Mouse (Mus musculus): Measurements from ENCODE around the gene Cdk17. TPM values are rescaled to one million over a fixed set of nuclear protein-coding genes. Genes with fewer than 3 reads are reported as not detected.

Gene Cdk17
- polyA plus RNA-seq, 1 experiment from 2014 or later = 15.2 TPM

DNA sequence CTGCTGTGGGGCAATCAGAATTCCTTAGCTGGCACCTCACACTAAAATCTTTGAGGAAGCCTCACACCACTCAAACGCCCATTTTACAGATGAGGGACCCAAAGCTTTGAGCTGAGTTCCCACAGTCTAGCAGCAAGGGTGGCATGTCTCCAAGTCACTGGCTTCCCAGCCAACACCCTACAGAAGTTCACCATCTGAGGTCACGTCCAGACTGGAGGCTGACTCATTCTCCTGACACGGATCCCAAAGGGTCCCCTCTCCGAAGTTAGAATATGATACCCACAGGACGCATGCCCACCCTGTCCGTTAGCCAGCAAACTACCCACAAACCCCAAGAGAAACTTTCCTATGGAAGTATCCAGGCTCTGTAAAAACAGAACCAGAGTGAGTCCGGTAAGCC lies 111.2 kb downstream of the Cdk17 start:
- WGBS = 65% methylated on average over 7 of the region's 7 CpGs
- peak overlapping the region; percentile 57; the same call in 1 of the 2 replicates for H3K27ac ChIP-seq
- H3K4me2 ChIP-seq = no peak overlapping the region
- no peaks in the 10 kb centered on the region for H3K27me3 ChIP-seq
- no peaks in the 10 kb centered on the region for H3K36me3 ChIP-seq
- no peak overlapping the region for H3K4me3 ChIP-seq
- ATAC-seq (ENCODE audit: insufficient number of reproducible peaks, low FRiP score, low TSS enrichment, low read depth) = no peak
- no peak overlapping the region for H3K9ac ChIP-seq
- H3K4me1 ChIP-seq = peaks cover 61% of the 10 kb centered on the region
- no peaks in the 10 kb centered on the region for H3K9me3 ChIP-seq

DNA sequence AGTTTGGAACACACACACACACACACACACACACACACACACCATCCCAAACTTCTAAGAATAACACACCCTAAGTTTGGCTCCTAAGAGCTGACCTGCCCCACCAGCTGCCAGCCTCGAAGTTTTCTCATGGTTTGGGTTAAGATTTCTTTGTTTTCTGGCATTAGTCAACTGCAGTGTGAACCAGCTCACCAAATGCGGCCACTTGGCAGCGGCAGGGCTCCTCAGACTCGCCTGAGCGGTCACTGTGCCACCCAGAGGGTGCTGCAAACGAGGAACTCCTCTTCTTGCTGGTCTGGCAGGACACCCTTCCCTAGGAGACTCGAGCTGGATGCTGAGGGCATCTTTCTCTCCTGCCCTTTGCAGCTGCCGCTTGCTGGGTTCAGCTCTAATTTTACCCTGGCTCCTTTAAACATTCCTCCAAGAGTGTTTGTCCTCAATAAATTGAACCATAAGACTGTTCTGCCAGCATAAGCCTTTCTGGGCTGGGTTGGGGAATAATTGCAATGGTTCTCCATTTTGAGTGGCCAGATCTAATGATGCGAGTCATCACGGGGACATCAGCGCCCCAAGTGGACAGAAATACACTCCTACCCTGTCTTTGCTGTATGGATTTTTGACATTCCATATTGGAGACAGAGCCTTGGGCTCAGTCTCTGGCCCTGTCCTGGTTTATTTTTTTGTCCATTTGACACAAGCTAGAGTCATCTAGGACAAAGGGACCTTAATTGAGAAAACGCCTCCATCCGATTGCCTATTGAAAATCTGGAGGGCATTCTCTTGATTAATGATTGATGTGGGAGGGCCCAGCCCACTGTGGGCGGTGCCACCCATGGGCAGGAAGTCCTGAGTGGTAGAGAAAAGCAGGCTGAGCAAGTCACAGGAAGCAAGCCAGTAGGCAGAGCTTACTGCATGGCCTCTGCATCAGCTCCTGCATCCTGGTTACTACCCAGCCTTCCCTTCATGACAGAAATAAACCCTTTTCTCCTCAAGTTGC lies 112.6 kb downstream of the Cdk17 start:
- Histone ChIP-seq H3K36me3 (0 out of 2 replicates have a peak, but pooled peaks cover 4% of the 10 kb centered on the region), H3K4me2 (no peak overlapping the region), H3K9me3 (no peaks in the 10 kb centered on the region), H3K27ac (peak overlapping the region; percentile 50; the same call in 1 of the 2 replicates), H3K9ac (no peak overlapping the region), H3K4me3 (no peak overlapping the region), H3K4me1 (peaks cover 71% of the 10 kb centered on the region), H3K27me3 (no peaks in the 10 kb centered on the region)
- no peak for ATAC-seq (ENCODE audit: insufficient number of reproducible peaks, low FRiP score, low TSS enrichment, low read depth)
- 73% methylated on average over 14 of the region's 14 CpGs for WGBS

DNA sequence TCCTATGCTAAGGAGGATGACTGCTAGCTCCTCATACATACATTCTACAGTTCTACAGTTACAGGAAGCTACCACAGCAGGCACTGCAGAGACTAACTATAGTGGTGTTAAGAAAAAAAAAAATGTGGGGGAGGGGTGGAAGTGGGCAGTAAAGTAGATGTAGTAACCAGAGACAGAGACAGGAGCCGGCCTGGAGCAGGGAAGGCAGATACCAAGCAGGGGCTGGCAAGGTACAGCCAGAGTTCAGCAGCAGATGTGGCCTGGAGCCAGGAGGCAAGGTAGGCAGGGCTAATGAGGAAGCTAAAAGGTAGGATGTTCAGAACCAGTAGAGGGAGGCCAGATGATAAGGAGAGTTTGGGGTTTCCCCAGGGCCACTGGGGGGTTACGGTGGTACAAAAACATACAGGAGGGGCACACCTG lies 113.6 kb downstream of the Cdk17 start:
- WGBS = 35% methylated on average over 2 of the region's 2 CpGs
- Histone ChIP-seq H3K36me3 (peaks cover 11% of the 10 kb centered on the region; the same call in 1 of the 2 replicates), H3K9me3 (no peaks in the 10 kb centered on the region), H3K4me1 (peaks cover 70% of the 10 kb centered on the region), H3K4me2 (no peak overlapping the region), H3K27me3 (no peaks in the 10 kb centered on the region), H3K4me3 (no peak overlapping the region), H3K27ac (no peak overlapping the region), H3K9ac (no peak overlapping the region)
- no peak for ATAC-seq (ENCODE audit: insufficient number of reproducible peaks, low FRiP score, low TSS enrichment, low read depth)

DNA sequence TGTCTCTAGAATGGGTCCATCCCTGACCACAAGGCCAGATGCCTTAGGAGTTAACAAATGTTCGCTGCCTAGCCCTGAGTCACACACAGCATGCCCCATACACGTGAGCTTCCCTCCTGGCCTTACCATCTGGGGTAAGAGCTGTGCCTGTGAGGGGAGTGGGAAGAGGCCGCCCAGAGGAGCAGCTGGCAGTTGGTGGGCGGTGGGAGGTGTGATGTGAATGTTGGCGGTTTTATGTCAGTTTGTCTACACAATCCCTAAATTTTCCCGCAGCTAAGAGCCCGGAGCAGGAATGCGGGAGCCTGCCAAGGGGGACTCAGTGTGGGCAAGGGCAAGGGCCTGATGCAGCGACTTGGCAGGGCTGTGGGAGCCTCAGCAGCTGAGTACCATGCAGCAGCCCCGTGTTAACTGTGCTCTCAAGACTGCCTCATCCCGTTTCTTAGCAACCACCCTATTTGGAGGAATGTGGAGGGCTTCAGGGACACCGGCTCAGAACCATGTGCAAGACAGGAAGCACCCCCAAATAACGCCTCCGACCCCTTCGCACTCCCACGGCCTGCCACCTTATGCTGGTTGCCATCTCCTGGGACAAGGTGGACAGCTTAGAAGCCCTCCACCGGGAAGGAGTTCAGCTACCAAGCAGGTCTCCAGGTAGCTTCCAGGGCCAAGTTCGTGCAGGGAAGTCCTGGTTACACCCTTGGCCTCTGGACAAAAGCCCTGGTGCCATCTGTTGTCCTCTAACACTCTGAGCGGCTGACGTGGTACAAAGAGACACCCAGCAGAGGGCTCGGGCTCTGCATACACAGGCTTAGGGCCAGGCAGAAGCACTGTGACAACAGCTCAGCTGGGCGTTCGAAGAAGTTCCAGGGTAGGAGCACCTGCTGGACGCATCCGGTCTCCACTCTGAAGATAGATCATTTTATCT lies 114.8 kb downstream of the Cdk17 start:
- ATAC-seq (ENCODE audit: insufficient number of reproducible peaks, low FRiP score, low TSS enrichment, low read depth) = peak; percentile 69; the same call in 1 of the 2 replicates
- H3K27me3 ChIP-seq = no peaks in the 10 kb centered on the region
- no peaks in the 10 kb centered on the region for H3K9me3 ChIP-seq
- peaks cover 58% of the 10 kb centered on the region for H3K4me1 ChIP-seq
- no peak overlapping the region for H3K4me3 ChIP-seq
- no peak overlapping the region for H3K4me2 ChIP-seq
- peaks cover 17% of the 10 kb centered on the region; the same call in 1 of the 2 replicates for H3K36me3 ChIP-seq
- no peak overlapping the region for H3K9ac ChIP-seq
- 46% methylated on average over 25 of the region's 25 CpGs for WGBS
- peak overlapping the region; percentile 63 for H3K27ac ChIP-seq

DNA sequence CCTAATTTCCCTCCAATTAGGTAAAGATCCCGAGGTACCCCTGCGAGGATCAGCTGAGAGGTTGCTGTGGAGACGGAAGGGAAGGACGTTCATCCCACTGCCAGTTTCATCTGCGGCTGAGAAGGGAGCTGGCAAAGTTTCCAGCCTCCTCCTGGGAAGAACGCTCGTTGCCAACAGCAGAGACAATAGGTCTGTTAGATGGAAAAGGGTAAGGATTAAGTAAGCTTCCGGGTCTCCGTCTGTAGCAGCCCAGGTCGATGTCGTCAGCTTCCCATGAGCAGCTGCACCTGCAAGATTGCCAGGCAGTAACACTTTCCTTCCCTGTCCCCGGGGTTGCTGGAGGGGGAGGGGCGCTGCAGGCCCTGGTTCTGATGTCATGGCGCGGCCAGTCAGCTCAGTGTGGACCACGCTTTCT lies 115.7 kb downstream of the Cdk17 start:
- peaks cover 25% of the 10 kb centered on the region; the same call in 1 of the 2 replicates for H3K36me3 ChIP-seq
- H3K27me3 ChIP-seq = no peaks in the 10 kb centered on the region
- peak overlapping the region; percentile 32 for H3K4me2 ChIP-seq
- H3K9ac ChIP-seq = no peak overlapping the region
- H3K4me3 ChIP-seq = 0 out of 2 replicates have a peak overlapping the region, but pooled peaks have one; percentile 0
- peaks cover 52% of the 10 kb centered on the region for H3K4me1 ChIP-seq
- 11% methylated on average over 16 of the region's 16 CpGs for WGBS
- no peak; the same call in 1 of the 2 replicates for ATAC-seq (ENCODE audit: insufficient number of reproducible peaks, low FRiP score, low TSS enrichment, low read depth)
- no peaks in the 10 kb centered on the region for H3K9me3 ChIP-seq
- 0 out of 2 replicates have a peak overlapping the region, but pooled peaks have one; percentile 14 for H3K27ac ChIP-seq

DNA sequence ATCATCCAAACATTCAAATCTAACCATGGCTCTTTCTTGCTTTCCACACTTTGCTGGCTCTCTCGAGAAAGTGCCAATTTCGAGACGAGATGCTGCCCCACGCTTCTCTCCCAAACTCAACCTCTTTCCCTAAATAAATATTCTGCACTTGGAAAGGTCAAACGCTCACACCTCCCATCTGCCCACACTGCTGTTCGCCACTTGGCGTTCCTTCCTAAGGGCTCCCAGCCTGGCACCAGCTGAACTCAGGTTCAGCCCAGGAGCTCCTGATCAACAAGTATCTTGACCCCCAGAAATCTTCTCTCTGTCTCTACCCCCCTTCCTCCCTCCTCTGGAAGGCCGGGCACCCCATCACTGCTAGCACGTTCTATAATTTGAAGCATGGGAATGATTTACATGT lies 116.2 kb downstream of the Cdk17 start:
- Histone ChIP-seq H3K4me1 (peaks cover 47% of the 10 kb centered on the region), H3K27me3 (no peaks in the 10 kb centered on the region), H3K9me3 (no peaks in the 10 kb centered on the region), H3K27ac (peak overlapping the region; percentile 14; the same call in 1 of the 2 replicates), H3K4me2 (peak overlapping the region; percentile 32; the same call in 1 of the 2 replicates), H3K36me3 (peaks cover 30% of the 10 kb centered on the region), H3K9ac (no peak overlapping the region), H3K4me3 (no peak overlapping the region)
- ATAC-seq (ENCODE audit: insufficient number of reproducible peaks, low FRiP score, low TSS enrichment, low read depth) = no peak
- 55% methylated on average over 9 of the region's 9 CpGs for WGBS

DNA sequence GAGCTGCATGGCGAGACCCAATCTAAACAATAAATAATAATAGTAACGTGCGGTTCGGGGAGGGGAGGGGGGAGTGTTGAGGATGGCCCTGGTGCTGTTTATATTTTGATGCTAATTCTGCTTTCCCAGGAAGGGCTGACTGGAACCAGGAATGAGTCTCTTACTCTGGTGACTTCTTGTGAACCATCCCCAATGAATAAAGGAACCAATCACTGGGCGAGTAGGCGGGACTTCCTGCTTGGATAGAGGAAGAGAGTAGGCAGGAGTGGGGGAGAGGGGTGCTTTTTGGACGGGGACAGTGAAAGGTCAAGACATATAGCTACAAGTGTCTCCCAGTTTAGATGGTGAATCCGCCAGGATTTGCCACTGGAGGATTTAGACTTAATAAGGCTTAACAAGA lies 117.7 kb downstream of the Cdk17 start:
- H3K9me3 ChIP-seq = no peaks in the 10 kb centered on the region
- WGBS = 85% methylated on average over 8 of the region's 8 CpGs
- peaks cover 37% of the 10 kb centered on the region for H3K36me3 ChIP-seq
- H3K4me3 ChIP-seq = no peak overlapping the region
- H3K4me1 ChIP-seq = peaks cover 38% of the 10 kb centered on the region
- no peak overlapping the region for H3K4me2 ChIP-seq
- H3K27ac ChIP-seq = no peak overlapping the region
- no peak for ATAC-seq (ENCODE audit: insufficient number of reproducible peaks, low FRiP score, low TSS enrichment, low read depth)
- no peak overlapping the region for H3K9ac ChIP-seq
- H3K27me3 ChIP-seq = no peaks in the 10 kb centered on the region

DNA sequence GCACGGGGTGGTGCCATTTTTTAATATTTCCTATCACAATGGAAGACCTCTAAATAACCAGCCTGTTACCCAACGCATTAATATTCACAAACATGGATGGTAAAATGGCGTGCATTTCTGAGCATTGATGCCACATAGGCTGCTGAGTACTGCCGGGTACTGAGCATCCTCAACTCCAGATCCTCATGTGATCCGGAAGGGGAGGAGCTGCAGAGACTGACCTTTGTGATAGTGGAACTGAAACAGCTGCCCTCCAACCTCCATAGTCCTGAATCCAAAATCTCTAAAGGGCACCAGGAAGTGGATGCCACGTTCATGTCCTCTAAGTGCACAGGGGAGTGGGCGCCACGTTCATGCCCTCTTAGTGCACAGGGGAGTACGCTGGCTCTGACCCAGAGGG lies 118.4 kb downstream of the Cdk17 start:
- no peak overlapping the region for H3K4me3 ChIP-seq
- no peak for ATAC-seq (ENCODE audit: insufficient number of reproducible peaks, low FRiP score, low TSS enrichment, low read depth)
- H3K27me3 ChIP-seq = no peaks in the 10 kb centered on the region
- H3K36me3 ChIP-seq = peaks cover 44% of the 10 kb centered on the region
- H3K4me2 ChIP-seq = no peak overlapping the region
- no peaks in the 10 kb centered on the region for H3K9me3 ChIP-seq
- peaks cover 38% of the 10 kb centered on the region for H3K4me1 ChIP-seq
- WGBS = 91% methylated on average over 9 of the region's 9 CpGs
- H3K9ac ChIP-seq = no peak overlapping the region
- H3K27ac ChIP-seq = no peak overlapping the region

DNA sequence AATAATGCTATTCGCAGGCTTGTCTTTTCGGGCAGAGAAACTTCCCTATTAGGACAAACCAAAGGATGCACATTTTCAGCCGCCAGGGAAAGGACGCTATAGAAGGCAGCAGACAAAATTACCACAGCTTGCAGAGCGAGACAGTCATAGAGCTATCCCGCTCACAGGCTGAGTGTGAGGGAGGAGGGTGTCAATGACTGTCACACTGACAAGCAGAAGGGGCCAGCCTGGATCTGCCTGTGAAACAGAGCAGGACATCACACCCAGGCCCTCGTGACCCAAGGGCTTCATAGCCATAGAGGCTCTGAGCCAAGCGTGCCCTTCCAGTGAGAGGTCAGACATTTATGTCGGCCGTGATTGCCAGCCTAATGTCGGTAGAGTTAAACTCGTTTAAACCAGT lies 119.9 kb downstream of the Cdk17 start:
- H3K36me3 ChIP-seq = peaks cover 55% of the 10 kb centered on the region
- WGBS = 73% methylated on average over 12 of the region's 12 CpGs

DNA sequence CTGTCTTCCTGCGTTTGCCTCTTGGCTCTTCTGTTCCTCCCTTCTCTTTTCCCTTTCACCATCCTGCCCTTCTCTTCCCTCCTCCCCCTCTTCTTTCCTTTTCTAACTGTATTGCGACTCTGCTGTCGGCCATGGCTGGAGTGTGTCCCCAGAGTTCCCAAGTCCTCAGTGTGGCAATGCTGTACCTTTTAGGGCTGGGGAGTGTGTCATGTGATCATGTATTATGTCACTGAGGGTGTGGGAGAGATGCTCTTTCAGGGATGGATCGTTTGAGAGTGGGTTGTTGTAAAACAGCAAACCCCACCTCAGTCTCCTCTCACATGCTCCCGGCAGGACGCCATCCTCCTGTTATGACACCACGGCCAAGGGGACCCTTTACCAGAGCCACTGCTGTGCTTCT lies 120.4 kb downstream of the Cdk17 start:
- Histone ChIP-seq H3K4me2 (no peak overlapping the region), H3K36me3 (peaks cover 55% of the 10 kb centered on the region), H3K27ac (no peak overlapping the region), H3K4me3 (no peak overlapping the region), H3K9me3 (no peaks in the 10 kb centered on the region), H3K4me1 (peaks cover 18% of the 10 kb centered on the region), H3K27me3 (no peaks in the 10 kb centered on the region), H3K9ac (no peak overlapping the region)
- 78% methylated on average over 7 of the region's 7 CpGs for WGBS
- no peak for ATAC-seq (ENCODE audit: insufficient number of reproducible peaks, low FRiP score, low TSS enrichment, low read depth)

More for the DNA sequence above, 119.9 kb downstream of the Cdk17 start:
- Histone ChIP-seq H3K9ac (no peak overlapping the region), H3K9me3 (no peaks in the 10 kb centered on the region), H3K4me1 (peaks cover 23% of the 10 kb centered on the region), H3K4me3 (no peak overlapping the region), H3K27me3 (no peaks in the 10 kb centered on the region), H3K27ac (no peak overlapping the region), H3K4me2 (no peak overlapping the region)
- no peak for ATAC-seq (ENCODE audit: insufficient number of reproducible peaks, low FRiP score, low TSS enrichment, low read depth)

DNA sequence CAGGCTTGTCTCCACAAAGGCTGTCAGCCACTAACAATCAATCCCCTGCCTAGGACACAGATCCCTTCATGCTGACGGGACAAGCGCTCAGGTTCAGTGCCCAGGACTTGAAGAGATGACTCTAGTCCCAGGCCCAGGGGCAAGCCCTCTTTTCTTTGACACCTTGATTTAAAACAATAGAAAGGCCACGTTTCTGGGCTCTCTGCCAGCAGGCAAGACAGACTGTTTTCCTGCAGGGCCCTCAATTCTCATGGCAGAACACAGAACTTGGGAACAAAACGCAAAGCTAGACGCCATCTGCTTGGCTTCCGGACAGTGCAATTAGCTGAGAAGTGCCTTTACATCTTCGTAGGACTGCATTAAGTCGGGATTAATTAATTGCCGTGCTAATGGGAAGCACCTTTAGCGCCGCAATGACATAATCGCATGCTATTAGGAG lies 121.9 kb downstream of the Cdk17 start:
- no peaks in the 10 kb centered on the region for H3K27me3 ChIP-seq
- peaks cover 14% of the 10 kb centered on the region for H3K4me1 ChIP-seq
- no peak overlapping the region for H3K27ac ChIP-seq
- H3K36me3 ChIP-seq = peaks cover 55% of the 10 kb centered on the region
- WGBS = 30% methylated on average over 12 of the region's 12 CpGs
- no peak for ATAC-seq (ENCODE audit: insufficient number of reproducible peaks, low FRiP score, low TSS enrichment, low read depth)
- no peaks in the 10 kb centered on the region for H3K9me3 ChIP-seq
- no peak overlapping the region for H3K9ac ChIP-seq
- no peak overlapping the region for H3K4me3 ChIP-seq
- H3K4me2 ChIP-seq = no peak overlapping the region

Data from limb, embryonic 15.5 days (tissue).